Mouse (Mus musculus): Measurements from ENCODE around the gene Nprl2. TPM values are rescaled to one million over a fixed set of nuclear protein-coding genes. Genes with fewer than 3 reads are reported as not detected.
A peak's percentile ranks its signal among the peaks of the same experiment; 100 is the strongest.

Nprl2 gene
- polyA plus RNA-seq, 1 experiment from 2014 or later: 33.1 TPM

DNA sequence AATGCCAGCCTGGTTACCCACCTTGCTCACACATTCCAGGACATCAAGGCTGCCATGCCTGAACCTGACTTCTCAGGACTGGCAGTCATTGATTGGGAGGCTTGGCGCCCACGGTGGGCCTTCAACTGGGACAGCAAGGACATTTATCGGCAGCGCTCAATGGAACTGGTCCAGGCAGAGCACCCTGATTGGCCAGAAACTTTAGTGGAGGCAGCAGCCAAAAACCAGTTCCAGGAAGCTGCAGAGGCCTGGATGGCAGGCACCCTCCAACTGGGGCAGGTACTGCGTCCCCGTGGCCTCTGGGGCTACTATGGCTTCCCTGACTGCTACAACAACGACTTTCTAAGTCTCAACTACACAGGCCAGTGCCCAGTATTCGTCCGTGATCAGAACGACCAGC lies 35.8 kb downstream of the Nprl2 start:
- no peak for DNase-seq (ENCODE audit: low spot score)
- peaks cover 63% of the 10 kb centered on the region for H3K4me1 ChIP-seq
- peaks cover 21% of the 10 kb centered on the region for H3K36me3 ChIP-seq
- 88% methylated on average over 10 of the region's 10 CpGs for WGBS
- no peak overlapping the region for H3K4me3 ChIP-seq
- H3K9me3 ChIP-seq: no peaks in the 10 kb centered on the region
- H3K27ac ChIP-seq: no peak overlapping the region
- H3K27me3 ChIP-seq (ENCODE audit: insufficient read depth, poor library complexity, severe bottlenecking): no peaks in the 10 kb centered on the region

DNA sequence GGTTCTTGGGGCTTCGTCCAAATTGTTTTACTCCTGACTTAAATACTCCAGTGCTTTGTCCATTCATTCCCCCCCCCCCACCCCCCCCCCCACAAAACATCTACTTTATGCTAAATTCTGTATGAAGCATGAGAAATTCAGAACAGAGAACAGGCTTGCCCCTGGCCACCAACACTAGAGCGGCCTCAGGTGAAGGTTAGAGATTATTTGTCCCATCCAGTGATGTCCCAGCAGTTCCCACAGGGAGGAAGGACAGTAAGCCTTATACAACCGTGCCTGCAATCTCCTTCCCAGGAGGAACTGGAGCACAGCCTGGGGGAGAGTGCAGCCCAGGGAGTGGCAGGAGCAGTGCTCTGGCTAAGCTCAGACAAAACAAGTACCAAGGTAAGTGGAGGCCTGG lies 36.6 kb downstream of the Nprl2 start, which contains the start of gene Naa80:
TSS of gene Naa80 (plus strand) at position 301 of the 400 bp plus-strand sequence.
- DNase-seq (ENCODE audit: low spot score): no peak
- Histone ChIP-seq H3K36me3 (peaks cover 22% of the 10 kb centered on the region), H3K4me1 (peaks cover 67% of the 10 kb centered on the region), H3K27ac (0 out of 2 replicates have a peak within 1 kb of the TSS, but pooled peaks have one; percentile 25), H3K4me3 (no peak within 1 kb of the TSS; the same call in 1 of the 2 replicates), H3K9me3 (no peaks in the 10 kb centered on the region), H3K27me3 (ENCODE audit: insufficient read depth, poor library complexity, severe bottlenecking) (no peaks in the 10 kb centered on the region)
- WGBS: 69% methylated on average over 3 of the region's 3 CpGs

DNA sequence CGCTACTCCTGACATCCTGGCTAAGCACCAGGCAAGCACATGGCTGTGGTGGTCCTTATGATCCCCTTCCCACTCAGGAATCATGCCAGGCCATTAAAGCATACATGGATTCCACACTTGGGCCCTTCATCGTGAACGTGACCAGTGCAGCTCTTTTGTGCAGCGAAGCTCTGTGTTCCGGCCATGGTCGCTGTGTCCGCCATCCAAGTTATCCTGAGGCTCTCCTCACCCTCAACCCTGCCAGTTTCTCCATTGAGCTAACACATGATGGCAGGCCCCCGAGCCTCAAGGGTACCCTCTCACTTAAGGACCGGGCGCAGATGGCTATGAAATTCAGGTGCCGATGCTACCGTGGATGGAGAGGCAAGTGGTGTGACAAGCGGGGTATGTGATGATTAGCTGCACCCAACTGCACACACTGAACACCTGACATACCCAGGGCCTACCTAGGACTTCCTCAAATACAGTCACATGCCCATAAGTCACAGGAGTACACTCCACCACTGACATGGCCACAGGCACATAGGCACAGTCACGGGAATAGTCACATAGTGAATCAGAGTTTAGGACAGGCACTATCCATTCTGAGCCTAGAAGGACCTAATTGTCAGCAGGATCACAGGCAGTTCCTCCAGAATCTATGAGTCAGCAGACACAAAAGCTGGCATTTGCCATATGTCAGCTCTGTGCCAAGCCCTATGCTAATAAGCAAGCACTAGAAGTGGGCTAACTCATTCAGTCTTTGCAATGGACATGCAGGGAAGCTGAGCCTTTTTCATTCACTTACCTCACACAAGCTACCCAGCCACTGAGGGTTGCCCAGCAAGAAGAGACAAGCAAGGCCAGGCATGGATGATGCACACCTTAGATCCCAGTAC lies 37.2 kb downstream of the Nprl2 start:
- 90% methylated on average over 14 of the region's 14 CpGs for WGBS
- 0 out of 2 replicates have a peak overlapping the region, but pooled peaks have one; percentile 25 for H3K27ac ChIP-seq
- no peak overlapping the region for H3K4me3 ChIP-seq
- H3K27me3 ChIP-seq (ENCODE audit: insufficient read depth, poor library complexity, severe bottlenecking): no peaks in the 10 kb centered on the region
- peaks cover 21% of the 10 kb centered on the region for H3K36me3 ChIP-seq
- peaks cover 67% of the 10 kb centered on the region for H3K4me1 ChIP-seq
- no peak for DNase-seq (ENCODE audit: low spot score)
- H3K9me3 ChIP-seq: no peaks in the 10 kb centered on the region

DNA sequence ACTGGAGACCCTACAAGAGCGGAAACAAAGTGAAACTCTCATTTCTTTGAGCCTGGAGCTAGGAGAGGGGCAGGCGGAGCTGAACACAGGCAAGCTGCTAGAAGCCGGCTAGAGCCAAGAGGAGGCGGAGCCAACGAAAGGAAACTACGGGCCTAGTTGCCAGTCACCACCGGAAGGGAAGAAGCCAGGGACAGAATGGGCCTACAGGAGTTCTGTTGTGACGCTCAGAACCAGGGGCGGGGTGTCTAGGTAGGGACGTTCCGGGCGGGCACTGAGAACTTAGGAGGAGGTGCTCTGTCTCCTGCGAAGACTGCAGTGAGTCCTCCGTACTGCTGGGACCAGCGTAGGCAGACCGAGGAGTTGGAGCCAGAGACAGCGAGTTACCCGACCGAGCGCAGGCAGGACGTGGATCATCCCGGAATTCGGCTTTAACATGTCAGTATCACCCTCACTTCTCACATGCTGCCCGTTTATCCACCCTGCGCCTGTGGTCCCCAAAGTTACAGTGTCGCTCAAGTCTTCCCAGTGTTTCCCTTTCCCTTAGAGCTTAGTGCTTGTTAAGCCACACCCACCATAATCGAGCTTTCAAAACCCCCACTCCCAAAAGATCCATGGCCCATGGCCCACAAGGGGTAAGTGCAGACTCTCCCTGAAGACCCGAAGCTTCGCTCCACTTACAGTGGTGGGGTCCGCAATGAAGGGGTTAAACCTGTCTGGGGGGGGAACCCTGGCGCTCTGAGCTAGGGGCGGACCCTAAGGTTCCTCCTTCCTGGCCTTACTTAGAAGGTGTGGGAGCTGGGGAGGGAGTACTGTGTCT lies 38.7 kb downstream of the Nprl2 start, which contains the start of gene Hyal3:
TSS of gene Hyal3 (plus strand) at position 318 of the 817 bp plus-strand sequence.
- under 1% methylated on average over 32 of the region's 32 CpGs for WGBS
- Histone ChIP-seq H3K27ac (peak within 1 kb of the TSS; percentile 94), H3K27me3 (ENCODE audit: insufficient read depth, poor library complexity, severe bottlenecking) (no peaks in the 10 kb centered on the region), H3K4me1 (peaks cover 63% of the 10 kb centered on the region), H3K9me3 (no peaks in the 10 kb centered on the region), H3K4me3 (peak within 1 kb of the TSS; percentile 82), H3K36me3 (peaks cover 21% of the 10 kb centered on the region)
- DNase-seq (ENCODE audit: low spot score): peak; percentile 95

DNA sequence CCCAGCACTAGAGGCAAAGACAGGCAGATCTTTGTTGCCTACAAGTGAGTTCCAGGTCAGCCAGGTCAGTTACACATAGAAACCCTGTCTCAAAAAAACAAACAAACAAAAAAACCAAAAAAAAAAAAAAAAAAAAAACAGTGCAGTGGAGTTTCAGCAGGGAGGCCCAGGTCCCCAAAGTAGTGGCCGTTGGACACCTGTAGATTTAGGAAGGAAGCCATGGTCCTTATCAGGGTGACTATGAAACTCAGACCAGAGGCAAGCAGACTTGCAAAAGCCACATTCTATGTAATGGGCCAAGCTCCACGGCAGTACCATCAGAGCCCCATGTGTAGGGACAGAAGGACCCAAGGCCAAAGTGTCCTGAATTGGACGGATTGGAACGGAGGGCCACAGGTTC lies 39.6 kb downstream of the Nprl2 start:
- WGBS: 71% methylated on average over 4 of the region's 4 CpGs
- no peak for DNase-seq (ENCODE audit: low spot score)
- no peaks in the 10 kb centered on the region for H3K9me3 ChIP-seq
- peaks cover 21% of the 10 kb centered on the region for H3K36me3 ChIP-seq
- H3K27me3 ChIP-seq (ENCODE audit: insufficient read depth, poor library complexity, severe bottlenecking): no peaks in the 10 kb centered on the region
- H3K4me1 ChIP-seq: peaks cover 62% of the 10 kb centered on the region
- H3K4me3 ChIP-seq: peak overlapping the region; percentile 82
- H3K27ac ChIP-seq: peak overlapping the region; percentile 94; the same call in 1 of the 2 replicates

DNA sequence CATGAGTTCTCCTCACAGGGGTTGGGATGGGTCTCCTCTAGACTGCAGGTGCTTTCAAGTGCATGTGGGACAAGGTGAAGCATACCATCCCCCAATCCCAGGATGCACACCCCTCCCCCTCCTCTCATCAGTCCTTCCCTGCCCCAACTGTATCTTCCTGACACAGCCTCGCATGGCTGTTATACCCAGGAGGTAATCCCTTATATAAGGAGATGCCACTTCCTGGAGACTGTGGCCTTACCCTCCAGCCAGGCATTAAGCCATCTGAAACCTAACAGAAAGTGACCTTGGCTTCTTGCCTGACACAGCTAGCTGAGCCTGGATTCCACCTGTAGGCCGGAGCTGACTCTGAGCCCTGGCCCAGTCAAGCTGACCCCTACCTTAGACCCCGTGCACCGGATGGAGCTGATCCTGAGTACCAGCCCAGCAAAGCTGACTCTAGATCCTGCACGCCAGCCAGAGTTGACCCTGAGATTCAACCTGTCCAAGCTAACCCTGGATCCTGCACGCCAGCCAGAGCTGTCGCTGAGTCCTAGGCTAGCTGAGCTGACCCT lies 40.6 kb downstream of the Nprl2 start:
- peaks cover 53% of the 10 kb centered on the region for H3K4me1 ChIP-seq
- no peaks in the 10 kb centered on the region for H3K27me3 ChIP-seq (ENCODE audit: insufficient read depth, poor library complexity, severe bottlenecking)
- no peaks in the 10 kb centered on the region for H3K9me3 ChIP-seq
- DNase-seq (ENCODE audit: low spot score): no peak
- WGBS: 88% methylated on average over 7 of the region's 7 CpGs
- 0 out of 2 replicates have a peak overlapping the region, but pooled peaks have one; percentile 94 for H3K27ac ChIP-seq
- no peak overlapping the region for H3K4me3 ChIP-seq
- H3K36me3 ChIP-seq: peaks cover 21% of the 10 kb centered on the region

DNA sequence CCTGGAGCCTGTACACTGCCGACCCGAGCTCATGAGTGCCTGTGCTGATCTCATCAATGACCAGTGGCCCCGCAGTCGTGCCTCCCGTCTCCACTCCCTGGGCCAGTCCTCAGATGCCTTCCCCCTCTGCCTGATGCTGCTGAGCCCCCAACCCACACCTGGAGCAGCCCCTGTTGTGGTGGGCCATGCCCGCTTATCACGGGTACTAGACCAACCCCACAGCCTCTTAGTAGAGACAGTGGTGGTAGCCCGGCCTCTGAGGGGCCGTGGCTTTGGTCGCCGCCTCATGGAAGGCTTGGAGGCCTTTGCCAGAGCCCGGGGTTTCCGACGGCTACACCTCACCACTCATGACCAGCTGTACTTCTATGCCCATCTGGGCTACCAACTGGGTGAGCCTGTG lies 41.1 kb downstream of the Nprl2 start:
- no peak for DNase-seq (ENCODE audit: low spot score)
- WGBS: 86% methylated on average over 14 of the region's 14 CpGs

DNA sequence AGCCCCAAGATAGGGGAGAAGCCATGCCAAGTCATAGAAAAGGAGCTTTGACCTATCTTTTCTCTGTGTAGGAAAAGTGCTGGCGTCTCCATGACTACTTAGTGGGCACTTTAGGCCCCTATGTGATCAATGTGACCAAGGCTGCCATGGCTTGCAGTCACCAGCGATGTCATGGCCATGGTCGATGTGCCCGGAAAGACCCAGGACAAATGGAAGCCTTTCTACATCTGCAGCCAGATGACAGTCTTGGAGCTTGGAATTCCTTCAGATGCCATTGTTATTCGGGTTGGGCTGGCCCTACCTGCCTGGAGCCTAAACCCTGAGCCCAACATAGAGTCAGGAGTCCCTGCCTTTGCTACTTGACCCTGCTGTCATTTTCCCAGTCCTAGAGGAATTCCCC lies 44.5 kb downstream of the Nprl2 start:
- H3K27ac ChIP-seq: peak overlapping the region; percentile 75
- H3K4me3 ChIP-seq: no peak overlapping the region; the same call in 1 of the 2 replicates
- H3K4me1 ChIP-seq: peaks cover 49% of the 10 kb centered on the region

More for the DNA sequence above, 41.1 kb downstream of the Nprl2 start:
- no peaks in the 10 kb centered on the region for H3K27me3 ChIP-seq (ENCODE audit: insufficient read depth, poor library complexity, severe bottlenecking)
- H3K9me3 ChIP-seq: no peaks in the 10 kb centered on the region
- H3K4me1 ChIP-seq: peaks cover 52% of the 10 kb centered on the region
- no peak overlapping the region for H3K4me3 ChIP-seq
- H3K27ac ChIP-seq: no peak overlapping the region
- peaks cover 21% of the 10 kb centered on the region for H3K36me3 ChIP-seq

DNA sequence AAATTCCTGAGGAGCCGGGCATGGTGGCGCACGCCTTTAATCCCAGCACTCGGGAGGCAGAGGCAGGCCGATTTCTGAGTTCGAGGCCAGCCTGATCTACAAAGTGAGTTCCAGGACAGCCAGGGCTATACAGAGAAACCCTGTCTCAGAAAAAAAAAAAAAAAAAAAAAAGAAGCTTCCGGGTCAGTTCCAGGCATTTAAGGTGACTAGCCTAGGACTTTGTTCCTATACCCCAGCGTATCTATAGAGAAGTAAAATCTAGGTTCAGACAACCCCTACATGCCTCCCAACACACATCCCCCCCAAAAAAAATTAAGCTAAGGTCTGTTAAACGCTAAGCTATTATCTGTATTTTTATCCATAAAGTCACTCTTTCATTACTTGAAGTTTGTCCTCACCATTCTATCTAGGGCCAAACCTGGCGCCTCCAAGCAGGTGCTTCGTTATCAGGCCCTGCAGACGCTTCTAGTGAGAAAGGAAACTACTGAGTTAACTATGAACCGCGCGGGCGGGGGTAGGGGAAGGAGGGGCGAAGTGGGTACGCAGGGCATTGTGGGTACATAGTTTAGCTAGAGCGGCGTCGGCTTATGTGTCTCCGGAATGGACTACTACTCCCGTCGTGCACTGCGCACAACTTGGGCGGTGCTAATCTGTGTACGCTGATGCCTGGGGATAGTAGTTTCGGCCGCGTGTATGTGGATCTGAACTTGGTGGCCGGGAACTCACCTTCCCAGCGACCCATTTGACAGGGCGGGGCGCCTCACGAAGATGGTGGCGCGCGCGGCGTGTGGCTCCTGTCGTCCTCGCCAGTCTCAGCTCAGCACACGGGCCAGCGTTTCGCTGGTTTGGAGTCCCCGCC lies 45.2 kb downstream of the Nprl2 start, which contains the start of gene Ifrd2:
TSS of gene Ifrd2 (plus strand) at position 669 of the 859 bp plus-strand sequence.
- Histone ChIP-seq H3K4me1 (peaks cover 46% of the 10 kb centered on the region), H3K27ac (peak within 1 kb of the TSS; percentile 91), H3K9me3 (no peaks in the 10 kb centered on the region), H3K36me3 (peaks cover 49% of the 10 kb centered on the region), H3K27me3 (ENCODE audit: insufficient read depth, poor library complexity, severe bottlenecking) (no peaks in the 10 kb centered on the region), H3K4me3 (peak within 1 kb of the TSS; percentile 86)
- peak; percentile 100 for DNase-seq (ENCODE audit: low spot score)
- 11% methylated on average over 46 of the region's 46 CpGs for WGBS

More for the DNA sequence above, 44.5 kb downstream of the Nprl2 start:
- DNase-seq (ENCODE audit: low spot score): no peak
- Histone ChIP-seq H3K27me3 (ENCODE audit: insufficient read depth, poor library complexity, severe bottlenecking) (no peaks in the 10 kb centered on the region), H3K9me3 (no peaks in the 10 kb centered on the region), H3K36me3 (peaks cover 42% of the 10 kb centered on the region)
- 80% methylated on average over 5 of the region's 5 CpGs for WGBS

DNA sequence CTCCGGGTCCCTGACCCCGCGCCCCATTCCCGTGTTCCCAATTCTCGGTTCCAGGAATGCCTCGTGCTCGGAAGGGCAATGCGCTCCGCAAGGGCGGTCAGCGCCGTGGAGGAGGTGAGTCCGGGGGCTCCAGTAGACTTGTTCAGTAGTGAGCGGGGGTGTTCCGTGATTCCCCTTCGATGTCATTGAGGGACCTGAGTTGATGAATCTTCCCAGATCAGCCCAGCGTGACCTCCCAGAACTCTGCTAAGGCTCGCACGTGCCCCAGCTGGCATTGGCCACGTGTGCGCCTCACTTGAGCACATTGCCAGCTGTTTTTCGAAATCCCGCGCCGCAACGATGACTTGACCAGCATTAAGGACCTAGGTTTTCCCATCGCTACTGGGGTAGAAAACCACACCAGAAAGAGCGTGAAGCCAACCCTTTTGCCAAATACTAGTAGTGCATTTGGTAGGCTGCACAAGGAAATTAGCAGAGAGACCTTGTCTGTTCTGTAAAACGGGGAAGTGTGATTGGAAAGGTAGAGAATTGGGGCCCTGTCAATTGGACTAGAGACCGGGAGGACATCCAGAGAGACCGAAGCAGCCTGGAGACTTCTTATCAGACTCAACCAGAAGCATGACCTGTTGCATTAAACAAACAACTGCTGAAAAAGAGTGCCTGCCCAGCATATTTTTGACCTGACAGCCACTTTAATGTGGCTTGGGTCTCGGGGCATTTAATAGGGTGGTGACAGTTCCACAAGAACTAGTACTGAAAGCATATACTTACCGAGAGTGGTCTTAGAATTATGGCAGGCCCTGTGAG lies 46.0 kb downstream of the Nprl2 start:
- Histone ChIP-seq H3K27me3 (ENCODE audit: insufficient read depth, poor library complexity, severe bottlenecking) (no peaks in the 10 kb centered on the region), H3K4me1 (peaks cover 43% of the 10 kb centered on the region), H3K36me3 (peaks cover 52% of the 10 kb centered on the region), H3K4me3 (peak overlapping the region; percentile 86), H3K27ac (peak overlapping the region; percentile 91), H3K9me3 (no peaks in the 10 kb centered on the region)
- WGBS: 1% methylated on average over 33 of the region's 33 CpGs
- DNase-seq (ENCODE audit: low spot score): no peak

DNA sequence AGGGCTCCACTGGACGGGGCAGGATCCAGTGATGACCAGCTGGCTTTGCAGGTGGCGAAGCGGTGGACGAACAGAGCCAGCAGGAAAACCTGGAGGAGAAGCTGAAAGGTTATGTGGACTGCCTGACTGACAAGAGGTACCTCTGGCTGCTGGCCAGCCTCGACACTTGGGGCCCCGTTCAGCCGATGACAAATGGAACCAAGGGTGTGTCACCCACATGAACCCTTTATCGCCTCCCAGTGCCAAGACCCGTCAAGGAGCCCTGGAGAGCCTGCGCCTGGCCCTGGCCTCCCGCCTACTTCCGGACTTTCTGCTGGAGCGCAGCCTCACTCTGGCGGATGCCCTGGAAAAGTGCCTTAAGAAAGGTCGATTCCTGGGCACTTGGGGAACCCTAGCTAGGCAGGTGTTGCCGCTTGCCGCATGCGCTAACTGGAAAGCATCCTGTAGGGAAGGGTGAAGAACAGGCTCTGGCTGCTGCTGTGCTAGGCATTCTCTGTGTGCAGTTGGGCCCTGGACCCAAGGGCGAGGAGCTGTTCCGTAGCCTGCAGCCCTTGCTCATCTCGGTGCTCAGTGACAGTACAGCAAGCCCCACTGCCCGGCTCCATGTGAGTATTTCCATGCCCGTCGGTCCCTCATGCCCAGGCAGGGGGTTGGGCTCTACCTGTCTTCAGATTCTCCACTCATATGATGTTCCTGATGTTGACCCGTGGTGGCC lies 48.2 kb downstream of the Nprl2 start:
- no peak for DNase-seq (ENCODE audit: low spot score)
- Histone ChIP-seq H3K4me3 (peak overlapping the region; percentile 86; the same call in 1 of the 2 replicates), H3K4me1 (peaks cover 50% of the 10 kb centered on the region), H3K36me3 (peaks cover 57% of the 10 kb centered on the region), H3K9me3 (no peaks in the 10 kb centered on the region), H3K27me3 (ENCODE audit: insufficient read depth, poor library complexity, severe bottlenecking) (no peaks in the 10 kb centered on the region), H3K27ac (no peak overlapping the region)
- WGBS: 83% methylated on average over 25 of the region's 25 CpGs
